15 mouse cellular contexts compared by ENCODE assay signal in the genomic region with DNA sequence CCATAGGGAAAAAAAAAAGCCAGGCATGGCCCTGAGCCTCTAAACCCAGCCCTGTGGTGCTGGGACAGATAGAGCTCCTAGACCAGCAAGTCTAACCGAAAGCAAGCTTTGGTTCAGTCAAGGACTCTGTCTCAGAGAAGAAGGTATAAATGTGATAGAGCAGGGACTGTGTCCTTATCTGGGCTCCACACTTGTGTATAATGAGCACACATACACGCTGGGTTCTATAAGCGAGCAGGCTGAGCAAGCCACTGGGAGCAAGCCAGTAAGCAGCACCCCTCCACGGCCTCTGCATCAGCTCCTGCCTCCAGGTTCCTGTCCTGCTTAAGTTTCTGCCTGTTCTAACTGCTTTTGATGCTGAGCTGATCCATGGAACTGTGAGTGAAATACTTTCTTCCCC.
"Had no signal": no experiment of that assay in that cellular context is flagged by ENCODE, and none has a peak within 500 bp of the region (broad histone marks: within the 10 kb centered on the region; RNA-seq: fewer than 3 reads in every experiment).

No protein-coding gene starts in this region.

- ATAC-seq: midbrain, embryonic 15.5 days had no signal

- H3K4me3 ChIP-seq: limb, embryonic 10.5 days; limb, embryonic 13.5 days; midbrain, embryonic 12.5 days; midbrain, embryonic 15.5 days; neural tube, embryonic 12.5 days; neural tube, embryonic 15.5 days had no signal

- H3K27ac ChIP-seq: limb, embryonic 10.5 days; limb, embryonic 13.5 days; midbrain, embryonic 12.5 days; midbrain, embryonic 15.5 days; neural tube, embryonic 12.5 days; neural tube, embryonic 15.5 days had no signal

- H3K9ac ChIP-seq: limb, embryonic 13.5 days; midbrain, embryonic 12.5 days; midbrain, embryonic 15.5 days; neural tube, embryonic 12.5 days; neural tube, embryonic 15.5 days had no signal

- H3K4me2 ChIP-seq: limb, embryonic 13.5 days; midbrain, embryonic 12.5 days; midbrain, embryonic 15.5 days; neural tube, embryonic 12.5 days; neural tube, embryonic 15.5 days had no signal

- DNase-seq: kidney, adult 18-20 months; kidney, adult 9 months; kidney, postnatal 14 days; kidney, postnatal 4 days; lung, adult 2 months; lung, postnatal 14 days; lung, postnatal 4 days; thymus, adult 18-20 months; thymus, postnatal 36 days had no signal

- H3K4me1 ChIP-seq: limb, embryonic 10.5 days; limb, embryonic 13.5 days; midbrain, embryonic 12.5 days; midbrain, embryonic 15.5 days; neural tube, embryonic 12.5 days; neural tube, embryonic 15.5 days had no signal

- H3K9me3 ChIP-seq: limb, embryonic 10.5 days; midbrain, embryonic 12.5 days; midbrain, embryonic 15.5 days; neural tube, embryonic 12.5 days; neural tube, embryonic 15.5 days had no signal

- H3K27me3 ChIP-seq: limb, embryonic 13.5 days; midbrain, embryonic 12.5 days; midbrain, embryonic 15.5 days; neural tube, embryonic 12.5 days; neural tube, embryonic 15.5 days had no signal
